Mouse (Mus musculus): ENCODE data around the gene Hs3st3a1. TPM values are rescaled to one million over a fixed set of nuclear protein-coding genes. Genes with fewer than 3 reads are reported as not detected.

The Hs3st3a1 gene
- polyA plus RNA-seq, 1 experiment, result not detected

DNA sequence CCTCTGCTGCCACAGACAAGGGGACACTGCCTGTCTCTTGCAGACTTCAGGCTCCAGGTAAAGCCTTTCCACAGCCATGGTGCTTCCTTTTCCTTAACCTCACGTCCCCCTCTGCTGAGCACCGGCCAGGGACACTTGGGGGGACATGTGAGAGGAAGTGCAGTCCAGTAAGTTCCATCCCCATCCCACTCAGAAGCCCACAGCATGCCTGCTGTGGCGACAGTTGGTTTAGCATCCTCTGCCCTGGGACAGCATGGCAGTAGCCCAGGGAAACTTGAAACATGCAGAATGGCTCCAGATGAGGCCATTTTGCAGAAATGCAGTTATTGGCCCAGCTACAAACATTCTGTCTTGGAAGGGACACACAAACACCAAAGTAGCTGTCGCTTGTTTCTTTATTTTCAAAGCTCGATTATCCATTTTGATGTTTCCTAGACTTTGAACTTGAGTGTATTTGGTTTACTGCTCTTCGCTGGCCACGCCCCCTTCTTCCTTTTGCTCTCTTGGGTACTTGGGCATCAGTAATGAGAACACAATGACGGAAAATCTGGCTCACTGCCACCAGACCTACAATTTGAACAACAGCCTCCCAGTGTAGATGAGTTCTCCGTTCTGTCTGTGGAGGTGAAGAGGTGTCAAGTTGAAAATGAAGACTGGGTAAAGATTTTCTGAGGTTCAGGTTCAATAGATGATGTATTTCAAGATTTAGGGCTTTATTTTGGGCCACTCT lies 13.6 kb downstream of the Hs3st3a1 start:
- TF ChIP-seq POLR2A (IDR thresholded peaks at IDR 0.05; ENCODE audit: borderline replicate concordance, control insufficient read depth, low read depth, low read length), result no peak
- TF ChIP-seq CTCF (IDR thresholded peaks at IDR 0.05; ENCODE audit: control insufficient read depth, insufficient read depth, low read length), result no peak
- H3K4me1 ChIP-seq (ENCODE audit: control insufficient read depth, insufficient read depth, low read length), result no peaks in the 10 kb centered on the region
- 74% methylated on average over 9 of the region's 9 CpGs for WGBS
- no peak overlapping the region for H3K27ac ChIP-seq (ENCODE audit: control insufficient read depth, insufficient read depth, low read depth, low read length, poor library complexity)
- no peak overlapping the region for H3K4me3 ChIP-seq (replicated peaks; ENCODE audit: control insufficient read depth, low read depth, low read length)

DNA sequence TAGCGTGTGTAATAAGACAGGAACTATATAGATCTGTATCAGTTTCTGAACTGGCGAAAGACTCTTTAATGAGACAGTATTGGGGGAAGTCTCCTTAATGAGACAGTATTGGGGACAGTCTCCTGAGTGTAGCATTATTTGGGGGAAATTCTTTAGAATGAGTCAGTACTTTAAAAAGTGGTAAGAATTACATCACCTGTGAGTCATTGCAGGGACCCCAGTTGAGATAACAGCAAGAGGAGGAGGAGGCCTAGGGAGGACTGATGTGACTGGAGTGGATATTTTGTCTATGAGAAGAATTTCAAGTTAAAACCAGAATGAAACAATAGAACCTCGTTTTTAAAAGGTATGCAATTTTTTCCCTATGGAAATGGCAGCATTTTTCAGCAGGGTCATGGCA lies 26.6 kb downstream of the Hs3st3a1 start:
- Histone ChIP-seq H3K4me1 (ENCODE audit: control insufficient read depth, insufficient read depth, low read length) (no peaks in the 10 kb centered on the region), H3K4me3 (replicated peaks; ENCODE audit: control insufficient read depth, low read depth, low read length) (no peak overlapping the region), H3K27ac (ENCODE audit: control insufficient read depth, insufficient read depth, low read depth, low read length, poor library complexity) (no peak overlapping the region)
- TF ChIP-seq CTCF (IDR thresholded peaks at IDR 0.05; ENCODE audit: control insufficient read depth, insufficient read depth, low read length) (no peak), POLR2A (IDR thresholded peaks at IDR 0.05; ENCODE audit: borderline replicate concordance, control insufficient read depth, low read depth, low read length) (no peak)
- WGBS, result 63% methylated on average over 3 of the region's 3 CpGs

DNA sequence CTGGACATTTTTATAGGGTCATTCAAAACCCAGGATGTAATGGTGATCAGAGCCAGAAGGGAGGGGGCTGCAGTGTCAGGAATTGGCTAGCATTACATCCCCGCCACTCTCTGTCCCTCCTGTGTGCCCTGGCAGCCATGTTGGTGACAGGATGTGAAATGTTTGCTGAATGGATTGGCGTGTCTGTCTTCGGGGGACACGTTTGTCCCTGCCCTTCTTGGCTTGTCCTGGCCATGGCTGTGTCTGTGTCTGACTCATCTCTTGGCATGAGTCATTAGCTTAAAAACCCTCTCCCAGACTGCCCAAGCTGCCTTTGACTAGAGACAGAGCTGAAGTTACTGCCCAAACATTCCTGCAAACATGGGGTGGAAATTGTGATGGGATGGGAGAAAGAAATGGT lies 33.6 kb downstream of the Hs3st3a1 start:
- H3K27ac ChIP-seq (ENCODE audit: control insufficient read depth, insufficient read depth, low read depth, low read length, poor library complexity), result no peak overlapping the region
- no peaks in the 10 kb centered on the region for H3K4me1 ChIP-seq (ENCODE audit: control insufficient read depth, insufficient read depth, low read length)
- no peak overlapping the region for H3K4me3 ChIP-seq (replicated peaks; ENCODE audit: control insufficient read depth, low read depth, low read length)
- TF ChIP-seq CTCF (IDR thresholded peaks at IDR 0.05; ENCODE audit: control insufficient read depth, insufficient read depth, low read length) (no peak), POLR2A (IDR thresholded peaks at IDR 0.05; ENCODE audit: borderline replicate concordance, control insufficient read depth, low read depth, low read length) (no peak)
- 64% methylated on average over 4 of the region's 4 CpGs for WGBS

DNA sequence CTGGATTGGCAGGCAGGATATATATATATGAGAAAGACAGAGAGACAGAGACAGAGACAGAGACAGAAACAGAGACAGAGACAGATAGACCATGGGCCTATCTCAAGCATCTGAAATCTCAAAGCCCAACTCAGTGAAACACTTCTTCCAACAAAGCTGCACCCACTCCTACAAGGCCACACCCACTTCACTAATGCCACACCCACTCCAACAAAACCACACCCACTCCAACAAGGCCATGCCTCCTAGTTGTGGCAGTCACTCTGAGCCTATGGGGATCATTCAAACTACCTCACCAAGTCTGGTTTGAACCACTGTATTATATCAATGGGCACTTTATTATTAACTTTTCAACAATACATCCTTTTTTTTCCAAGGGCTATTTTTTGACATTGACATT lies 35.6 kb downstream of the Hs3st3a1 start:
- H3K4me1 ChIP-seq (ENCODE audit: control insufficient read depth, insufficient read depth, low read length), result no peaks in the 10 kb centered on the region
- no peak overlapping the region for H3K27ac ChIP-seq (ENCODE audit: control insufficient read depth, insufficient read depth, low read depth, low read length, poor library complexity)
- TF ChIP-seq POLR2A (IDR thresholded peaks at IDR 0.05; ENCODE audit: borderline replicate concordance, control insufficient read depth, low read depth, low read length) (no peak), CTCF (IDR thresholded peaks at IDR 0.05; ENCODE audit: control insufficient read depth, insufficient read depth, low read length) (no peak)
- no peak overlapping the region for H3K4me3 ChIP-seq (replicated peaks; ENCODE audit: control insufficient read depth, low read depth, low read length)

DNA sequence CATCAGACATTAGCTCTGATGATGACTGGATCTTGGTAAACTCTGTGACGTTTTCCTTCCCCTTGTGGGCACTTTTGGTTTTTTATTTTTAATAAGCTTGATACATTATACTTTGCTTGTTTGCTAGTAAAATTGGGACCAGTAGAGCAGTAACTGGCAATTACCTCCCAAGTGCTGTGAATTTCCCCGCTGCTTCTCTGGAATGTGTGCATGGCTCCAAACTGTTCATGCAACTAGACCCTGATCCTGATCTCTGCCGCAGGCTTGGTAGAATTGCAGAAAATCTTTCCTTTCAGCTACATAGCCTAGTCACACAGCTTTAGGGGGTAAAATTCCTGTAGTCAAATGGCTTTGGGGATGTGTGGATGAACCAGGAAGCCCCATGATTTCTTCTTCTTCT lies 38.5 kb downstream of the Hs3st3a1 start:
- H3K4me3 ChIP-seq (replicated peaks; ENCODE audit: control insufficient read depth, low read depth, low read length), result no peak overlapping the region
- TF ChIP-seq CTCF (IDR thresholded peaks at IDR 0.05; ENCODE audit: control insufficient read depth, insufficient read depth, low read length), result no peak
- TF ChIP-seq POLR2A (IDR thresholded peaks at IDR 0.05; ENCODE audit: borderline replicate concordance, control insufficient read depth, low read depth, low read length), result no peak
- no peaks in the 10 kb centered on the region for H3K4me1 ChIP-seq (ENCODE audit: control insufficient read depth, insufficient read depth, low read length)
- H3K27ac ChIP-seq (ENCODE audit: control insufficient read depth, insufficient read depth, low read depth, low read length, poor library complexity), result no peak overlapping the region
- WGBS, result 65% methylated on average over 3 of the region's 3 CpGs

DNA sequence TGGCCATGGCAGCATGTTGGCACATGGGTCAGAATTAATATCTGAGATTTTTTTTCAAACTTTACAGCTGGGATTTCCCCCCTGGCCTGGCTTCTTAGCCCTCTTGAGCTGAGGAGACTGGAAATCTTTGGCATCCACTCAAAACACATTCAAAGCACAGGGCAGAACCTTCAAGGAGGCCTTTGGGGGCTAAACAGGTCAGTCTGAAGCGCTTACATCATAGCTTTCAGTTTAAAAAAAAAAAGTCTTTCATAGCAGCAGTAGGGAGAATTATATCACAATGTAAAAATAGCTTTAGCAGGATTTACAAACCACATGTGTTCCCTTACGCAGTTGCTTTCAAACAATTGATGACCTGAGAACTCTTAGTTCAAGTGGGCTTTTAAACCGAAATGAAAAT lies 46.3 kb downstream of the Hs3st3a1 start:
- TF ChIP-seq CTCF (IDR thresholded peaks at IDR 0.05; ENCODE audit: control insufficient read depth, insufficient read depth, low read length) (no peak), POLR2A (IDR thresholded peaks at IDR 0.05; ENCODE audit: borderline replicate concordance, control insufficient read depth, low read depth, low read length) (no peak)
- WGBS, result 69% methylated on average over 3 of the region's 3 CpGs
- H3K27ac ChIP-seq (ENCODE audit: control insufficient read depth, insufficient read depth, low read depth, low read length, poor library complexity), result no peak overlapping the region
- no peaks in the 10 kb centered on the region for H3K4me1 ChIP-seq (ENCODE audit: control insufficient read depth, insufficient read depth, low read length)
- no peak overlapping the region for H3K4me3 ChIP-seq (replicated peaks; ENCODE audit: control insufficient read depth, low read depth, low read length)

DNA sequence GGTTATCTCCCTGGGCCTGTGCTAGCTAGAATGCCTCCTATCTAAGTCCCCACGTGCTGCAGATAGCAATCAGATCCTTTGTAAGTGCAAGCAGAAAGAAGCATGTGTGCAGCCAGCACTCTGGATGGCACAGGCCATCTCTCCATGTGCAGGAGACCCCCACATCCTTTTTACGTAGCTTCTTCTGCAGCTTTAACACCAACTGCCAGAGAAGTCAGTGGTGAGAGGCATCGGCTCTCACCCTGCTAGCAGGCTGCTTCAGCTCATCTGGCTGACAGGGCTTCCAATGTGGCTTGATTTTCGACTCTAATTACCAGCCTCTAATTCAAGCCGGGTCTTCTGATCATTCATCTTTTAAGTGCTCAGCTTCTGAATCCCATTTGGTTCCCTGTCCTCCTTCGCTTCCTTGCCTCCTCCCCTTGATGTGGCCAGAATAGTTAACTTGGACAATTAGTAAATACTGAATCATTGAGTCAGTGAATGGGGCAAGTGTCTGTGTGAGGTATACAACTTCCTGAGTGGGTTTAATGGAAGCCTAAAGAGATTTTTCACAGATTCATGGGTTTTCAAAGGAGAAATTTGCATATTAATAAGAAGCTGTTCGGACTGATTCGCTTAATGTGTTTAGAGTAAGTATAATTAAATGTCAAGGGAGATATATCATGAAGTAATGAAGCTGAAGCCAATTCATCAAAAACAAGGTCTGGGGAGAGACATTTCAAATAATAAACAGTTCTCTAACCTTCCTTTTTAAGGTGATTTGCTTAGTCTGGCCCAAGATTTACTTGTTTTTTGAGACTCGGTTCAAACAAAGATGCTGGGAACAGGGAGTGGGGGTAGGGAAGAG lies 54.7 kb downstream of the Hs3st3a1 start:
- no peak overlapping the region for H3K4me3 ChIP-seq (replicated peaks; ENCODE audit: control insufficient read depth, low read depth, low read length)
- H3K27ac ChIP-seq (ENCODE audit: control insufficient read depth, insufficient read depth, low read depth, low read length, poor library complexity), result no peak overlapping the region
- TF ChIP-seq CTCF (IDR thresholded peaks at IDR 0.05; ENCODE audit: control insufficient read depth, insufficient read depth, low read length) (no peak), POLR2A (IDR thresholded peaks at IDR 0.05; ENCODE audit: borderline replicate concordance, control insufficient read depth, low read depth, low read length) (no peak)
- no peaks in the 10 kb centered on the region; the same call in 1 of the 2 replicates for H3K4me1 ChIP-seq (ENCODE audit: control insufficient read depth, insufficient read depth, low read length)
- 66% methylated on average over 9 of the region's 9 CpGs for WGBS

DNA sequence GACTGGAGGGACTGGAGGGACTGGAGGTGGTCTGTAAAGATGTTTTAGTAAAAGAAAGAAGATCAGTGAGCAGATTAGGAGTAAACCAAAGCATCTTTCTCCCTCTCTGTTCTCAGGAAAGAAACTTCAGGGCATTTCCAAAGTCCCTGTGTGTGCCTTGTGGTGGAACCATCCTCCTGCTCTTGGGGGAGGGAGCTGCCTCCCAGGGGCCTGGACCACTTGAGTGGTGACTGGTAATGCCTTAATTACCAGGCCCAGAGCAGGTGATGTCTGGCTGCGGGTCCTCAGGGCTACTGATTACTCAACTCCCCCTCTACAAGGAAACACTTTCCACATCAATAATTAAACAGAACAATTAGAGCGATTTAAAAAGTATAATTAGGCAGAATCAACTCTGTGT lies 59.3 kb downstream of the Hs3st3a1 start:
- WGBS, result 75% methylated on average over 2 of the region's 2 CpGs
- no peak for TF ChIP-seq POLR2A (IDR thresholded peaks at IDR 0.05; ENCODE audit: borderline replicate concordance, control insufficient read depth, low read depth, low read length)
- Histone ChIP-seq H3K4me3 (replicated peaks; ENCODE audit: control insufficient read depth, low read depth, low read length) (no peak overlapping the region), H3K4me1 (ENCODE audit: control insufficient read depth, insufficient read depth, low read length) (no peaks in the 10 kb centered on the region; the same call in 1 of the 2 replicates), H3K27ac (ENCODE audit: control insufficient read depth, insufficient read depth, low read depth, low read length, poor library complexity) (no peak overlapping the region)

All from bone marrow, adult 2 months (tissue).